Mouse (Mus musculus) layer of hippocampus, adult 9-11 months (tissue): ENCODE results near the gene Nup98.

Source experiments
- DNase-seq: peaks from one replicate; pipeline ENCODE4 v3.0.0; 2022

Nup98 gene

GRCm38 (mm10) chr7:102113151-102113729 is 96.7 kb downstream of the Nup98 start:
- DNase-seq = no peak

- DNase-seq = no peak
Measured at GRCm38 (mm10) chr7:102109746-102110145, 100.2 kb downstream of the Nup98 start.

GRCm38 (mm10) chr7:102109171-102109570 is 100.8 kb downstream of the Nup98 start, which contains the start of gene Art5:
TSS of gene Art5 (minus strand) at chr7:102109489.
- no peak for DNase-seq

- no peak for DNase-seq
Measured at GRCm38 (mm10) chr7:102108206-102108605, 101.8 kb downstream of the Nup98 start.

GRCm38 (mm10) chr7:102106700-102107141 is 103.3 kb downstream of the Nup98 start:
- DNase-seq = no peak

- peak; percentile 42 for DNase-seq
Measured at GRCm38 (mm10) chr7:102104126-102104525, 105.8 kb downstream of the Nup98 start.

- DNase-seq = no peak
Measured at GRCm38 (mm10) chr7:102103555-102103954, 106.4 kb downstream of the Nup98 start.

GRCm38 (mm10) chr7:102102696-102103095 is 107.3 kb downstream of the Nup98 start:
- DNase-seq = no peak

GRCm38 (mm10) chr7:102102241-102102640 is 107.7 kb downstream of the Nup98 start:
- no peak for DNase-seq

- DNase-seq = no peak
Measured at GRCm38 (mm10) chr7:102101487-102101886, 108.5 kb downstream of the Nup98 start, which contains the start of gene Art1. TSS of gene Art1 (plus strand) at chr7:102101743.

- DNase-seq = no peak
Measured at GRCm38 (mm10) chr7:102100868-102101267, 109.1 kb downstream of the Nup98 start.

- no peak for DNase-seq
Measured at GRCm38 (mm10) chr7:102099760-102100661, 110.0 kb downstream of the Nup98 start.

GRCm38 (mm10) chr7:102087336-102087735 is 122.6 kb downstream of the Nup98 start:
- DNase-seq = no peak

GRCm38 (mm10) chr7:102084041-102084696 is 125.8 kb downstream of the Nup98 start:
- no peak for DNase-seq

GRCm38 (mm10) chr7:102082816-102083215 is 127.2 kb downstream of the Nup98 start, which contains the start of gene Trpc2:
TSS of gene Trpc2 (plus strand) at chr7:102083116.
- no peak for DNase-seq

- no peak for DNase-seq
Measured at GRCm38 (mm10) chr7:102081784-102082183, 128.2 kb downstream of the Nup98 start.

GRCm38 (mm10) chr7:102080311-102080710 is 129.7 kb downstream of the Nup98 start:
- DNase-seq = no peak

GRCm38 (mm10) chr7:102078517-102078916 is 131.5 kb downstream of the Nup98 start:
- DNase-seq = peak; percentile 27

- DNase-seq = no peak
Measured at GRCm38 (mm10) chr7:102076714-102077296, 133.2 kb downstream of the Nup98 start.
